Mouse (Mus musculus): ENCODE results near the gene Plxnb2. TPM values are rescaled to one million over a fixed set of nuclear protein-coding genes. Genes with fewer than 3 reads are reported as not detected.

Gene Plxnb2
- polyA plus RNA-seq, 1 experiment = 206 TPM

GRCm38 (mm10) chr15:89147456-89147855 is 33.1 kb downstream of the Plxnb2 start:
- H3K79me2 ChIP-seq (ENCODE audit: control insufficient read depth, insufficient read depth) = peaks cover 10% of the 10 kb centered on the region
- no peak overlapping the region for H3ac ChIP-seq (ENCODE audit: control insufficient read depth, insufficient read length, low read depth)
- no peaks in the 10 kb centered on the region for H3K27me3 ChIP-seq (ENCODE audit: control insufficient read depth, insufficient read depth, insufficient read length)
- no peak overlapping the region for H3K4me3 ChIP-seq (ENCODE audit: insufficient read depth, poor library complexity, severe bottlenecking)
- peaks cover 15% of the 10 kb centered on the region for H3K36me3 ChIP-seq (ENCODE audit: control insufficient read depth, insufficient read depth)
- no peaks in the 10 kb centered on the region for H3K79me3 ChIP-seq (ENCODE audit: low read depth)
- TF ChIP-seq FOSL1 (IDR thresholded peaks at IDR 0.05; ENCODE audit: insufficient read depth, low read length, poor library complexity, severe bottlenecking) (no peak), MYOG (IDR thresholded peaks at IDR 0.05; ENCODE audit: control insufficient read depth, extremely low read depth, insufficient read length) (no peak), MAX (IDR thresholded peaks at IDR 0.05) (no peak), CEBPB (IDR thresholded peaks at IDR 0.05; ENCODE audit: low read depth) (no peak), MYOD1 (IDR thresholded peaks at IDR 0.05; ENCODE audit: control insufficient read depth, insufficient read length, low read depth) (no peak), USF1 (IDR thresholded peaks at IDR 0.05; ENCODE audit: low read depth) (no peak), CTCF (IDR thresholded peaks at IDR 0.05; ENCODE audit: control insufficient read depth, insufficient read depth, insufficient read length) (no peak)

- no peaks in the 10 kb centered on the region for H3K79me3 ChIP-seq (ENCODE audit: low read depth)
- TF ChIP-seq MYOD1 (IDR thresholded peaks at IDR 0.05; ENCODE audit: control insufficient read depth, insufficient read length, low read depth) (no peak), FOSL1 (IDR thresholded peaks at IDR 0.05; ENCODE audit: insufficient read depth, low read length, poor library complexity, severe bottlenecking) (no peak), CTCF (IDR thresholded peaks at IDR 0.05; ENCODE audit: control insufficient read depth, insufficient read depth, insufficient read length) (no peak), MAX (IDR thresholded peaks at IDR 0.05) (no peak), CEBPB (IDR thresholded peaks at IDR 0.05; ENCODE audit: low read depth) (no peak), MYOG (IDR thresholded peaks at IDR 0.05; ENCODE audit: control insufficient read depth, extremely low read depth, insufficient read length) (no peak)
- peaks cover 15% of the 10 kb centered on the region for H3K36me3 ChIP-seq (ENCODE audit: control insufficient read depth, insufficient read depth)
- H3ac ChIP-seq (ENCODE audit: control insufficient read depth, insufficient read length, low read depth) = no peak overlapping the region
- no peak overlapping the region for H3K4me3 ChIP-seq (ENCODE audit: insufficient read depth, poor library complexity, severe bottlenecking)
- H3K27me3 ChIP-seq (ENCODE audit: control insufficient read depth, insufficient read depth, insufficient read length) = no peaks in the 10 kb centered on the region
- peaks cover 10% of the 10 kb centered on the region for H3K79me2 ChIP-seq (ENCODE audit: control insufficient read depth, insufficient read depth)
Measured at GRCm38 (mm10) chr15:89147024-89147423, 33.6 kb downstream of the Plxnb2 start.

- peaks cover 15% of the 10 kb centered on the region for H3K36me3 ChIP-seq (ENCODE audit: control insufficient read depth, insufficient read depth)
- no peak overlapping the region for H3ac ChIP-seq (ENCODE audit: control insufficient read depth, insufficient read length, low read depth)
- no peak overlapping the region for H3K4me3 ChIP-seq (ENCODE audit: insufficient read depth, poor library complexity, severe bottlenecking)
- no peaks in the 10 kb centered on the region for H3K27me3 ChIP-seq (ENCODE audit: control insufficient read depth, insufficient read depth, insufficient read length)
- TF ChIP-seq USF1 (IDR thresholded peaks at IDR 0.05; ENCODE audit: low read depth) (no peak), FOSL1 (IDR thresholded peaks at IDR 0.05; ENCODE audit: insufficient read depth, low read length, poor library complexity, severe bottlenecking) (no peak), MYOD1 (IDR thresholded peaks at IDR 0.05; ENCODE audit: control insufficient read depth, insufficient read length, low read depth) (no peak), MAX (IDR thresholded peaks at IDR 0.05) (no peak), MYOG (IDR thresholded peaks at IDR 0.05; ENCODE audit: control insufficient read depth, extremely low read depth, insufficient read length) (no peak), CEBPB (IDR thresholded peaks at IDR 0.05; ENCODE audit: low read depth) (no peak), CTCF (IDR thresholded peaks at IDR 0.05; ENCODE audit: control insufficient read depth, insufficient read depth, insufficient read length) (no peak)
- no peaks in the 10 kb centered on the region for H3K79me3 ChIP-seq (ENCODE audit: low read depth)
- peaks cover 10% of the 10 kb centered on the region for H3K79me2 ChIP-seq (ENCODE audit: control insufficient read depth, insufficient read depth)
Measured at GRCm38 (mm10) chr15:89146537-89146936, 34.1 kb downstream of the Plxnb2 start.

GRCm38 (mm10) chr15:89145813-89146350 is 34.7 kb downstream of the Plxnb2 start:
- Histone ChIP-seq H3K79me2 (ENCODE audit: control insufficient read depth, insufficient read depth) (peaks cover 10% of the 10 kb centered on the region), H3K36me3 (ENCODE audit: control insufficient read depth, insufficient read depth) (peaks cover 15% of the 10 kb centered on the region), H3K79me3 (ENCODE audit: low read depth) (no peaks in the 10 kb centered on the region), H3K27me3 (ENCODE audit: control insufficient read depth, insufficient read depth, insufficient read length) (no peaks in the 10 kb centered on the region), H3ac (ENCODE audit: control insufficient read depth, insufficient read length, low read depth) (no peak overlapping the region), H3K4me3 (ENCODE audit: insufficient read depth, poor library complexity, severe bottlenecking) (no peak overlapping the region)
- TF ChIP-seq MYOD1 (IDR thresholded peaks at IDR 0.05; ENCODE audit: control insufficient read depth, insufficient read length, low read depth) = no peak
- TF ChIP-seq MYOG (IDR thresholded peaks at IDR 0.05; ENCODE audit: control insufficient read depth, extremely low read depth, insufficient read length) = no peak
- TF ChIP-seq FOSL1 (IDR thresholded peaks at IDR 0.05; ENCODE audit: insufficient read depth, low read length, poor library complexity, severe bottlenecking) = no peak
- no peak for TF ChIP-seq MAX (IDR thresholded peaks at IDR 0.05)
- no peak for TF ChIP-seq CTCF (IDR thresholded peaks at IDR 0.05; ENCODE audit: control insufficient read depth, insufficient read depth, insufficient read length)
- TF ChIP-seq USF1 (IDR thresholded peaks at IDR 0.05; ENCODE audit: low read depth) = no peak
- no peak for TF ChIP-seq CEBPB (IDR thresholded peaks at IDR 0.05; ENCODE audit: low read depth)

- Histone ChIP-seq H3K79me3 (ENCODE audit: low read depth) (no peaks in the 10 kb centered on the region), H3K27me3 (ENCODE audit: control insufficient read depth, insufficient read depth, insufficient read length) (no peaks in the 10 kb centered on the region), H3K79me2 (ENCODE audit: control insufficient read depth, insufficient read depth) (peaks cover 10% of the 10 kb centered on the region), H3K36me3 (ENCODE audit: control insufficient read depth, insufficient read depth) (peaks cover 15% of the 10 kb centered on the region), H3K4me3 (ENCODE audit: insufficient read depth, poor library complexity, severe bottlenecking) (no peak overlapping the region), H3ac (ENCODE audit: control insufficient read depth, insufficient read length, low read depth) (no peak overlapping the region)
- no peak for TF ChIP-seq USF1 (IDR thresholded peaks at IDR 0.05; ENCODE audit: low read depth)
- no peak for TF ChIP-seq MYOG (IDR thresholded peaks at IDR 0.05; ENCODE audit: control insufficient read depth, extremely low read depth, insufficient read length)
- TF ChIP-seq MYOD1 (IDR thresholded peaks at IDR 0.05; ENCODE audit: control insufficient read depth, insufficient read length, low read depth) = no peak
- no peak for TF ChIP-seq CTCF (IDR thresholded peaks at IDR 0.05; ENCODE audit: control insufficient read depth, insufficient read depth, insufficient read length)
- no peak for TF ChIP-seq FOSL1 (IDR thresholded peaks at IDR 0.05; ENCODE audit: insufficient read depth, low read length, poor library complexity, severe bottlenecking)
Measured at GRCm38 (mm10) chr15:89144965-89145364, 35.6 kb downstream of the Plxnb2 start.

- Histone ChIP-seq H3ac (ENCODE audit: control insufficient read depth, insufficient read length, low read depth) (no peak overlapping the region), H3K79me3 (ENCODE audit: low read depth) (peaks cover 2% of the 10 kb centered on the region), H3K79me2 (ENCODE audit: control insufficient read depth, insufficient read depth) (peaks cover 14% of the 10 kb centered on the region), H3K4me3 (ENCODE audit: insufficient read depth, poor library complexity, severe bottlenecking) (no peak overlapping the region), H3K27me3 (ENCODE audit: control insufficient read depth, insufficient read depth, insufficient read length) (no peaks in the 10 kb centered on the region), H3K36me3 (ENCODE audit: control insufficient read depth, insufficient read depth) (peaks cover 15% of the 10 kb centered on the region)
- TF ChIP-seq FOSL1 (IDR thresholded peaks at IDR 0.05; ENCODE audit: insufficient read depth, low read length, poor library complexity, severe bottlenecking) (no peak), MAX (IDR thresholded peaks at IDR 0.05) (no peak), CEBPB (IDR thresholded peaks at IDR 0.05; ENCODE audit: low read depth) (no peak), MYOG (IDR thresholded peaks at IDR 0.05; ENCODE audit: control insufficient read depth, extremely low read depth, insufficient read length) (no peak), CTCF (IDR thresholded peaks at IDR 0.05; ENCODE audit: control insufficient read depth, insufficient read depth, insufficient read length) (no peak), USF1 (IDR thresholded peaks at IDR 0.05; ENCODE audit: low read depth) (no peak), MYOD1 (IDR thresholded peaks at IDR 0.05; ENCODE audit: control insufficient read depth, insufficient read length, low read depth) (no peak)
Measured at GRCm38 (mm10) chr15:89143134-89143533, 37.5 kb downstream of the Plxnb2 start.
